Mouse (Mus musculus) stomach, postnatal 0 days (tissue): ENCODE results near the gene Serpinf2.

Experiments
- CTCF ChIP-seq: IDR thresholded peaks from 2 replicates; pipeline ENCODE4 v1.5.1; 2016; ENCODE audit warnings: antibody characterized with exemption, low read depth, mild to moderate bottlenecking, moderate library complexity
- EP300 ChIP-seq: optimal IDR thresholded peaks from 2 replicates; pipeline ENCODE3; 2016; ENCODE audit warnings: antibody characterized with exemption

DNA sequence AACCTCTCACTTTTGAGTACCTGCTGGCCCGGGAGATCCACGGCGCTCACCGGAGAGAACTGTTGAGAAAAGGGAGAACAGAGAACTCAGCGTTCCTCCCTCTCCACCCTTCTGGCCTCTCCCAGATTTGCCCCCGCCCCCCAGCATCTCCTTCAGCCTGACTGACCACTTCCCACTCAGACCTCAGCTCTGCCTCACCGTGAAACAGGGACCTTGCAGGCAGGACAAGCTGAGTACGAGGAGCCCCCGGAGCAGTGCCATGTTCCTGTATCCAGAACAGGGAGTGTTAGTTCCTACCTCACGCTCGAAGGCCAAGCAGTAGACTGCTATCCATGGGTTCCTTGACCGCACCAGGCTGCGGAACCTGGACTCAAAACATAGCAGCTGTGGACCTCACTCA lies 1.2 kb downstream of the Serpinf2 start:
- TF ChIP-seq EP300 (no peak), CTCF (no peak)
